Comparison of ENCODE assay signal across 22 mouse cellular contexts in genomic region chr7:96130763-96131162, GRCm38 (mm10). TPM values are rescaled to one million over a fixed set of nuclear protein-coding genes. Genes with fewer than 3 reads are reported as not detected.
DNase-seq lines count a peak whose midpoint lies in the region; ATAC-seq and TF ChIP-seq lines count a peak whose summit lies in the region.
"Had no signal": no experiment of that assay in that cellular context is flagged by ENCODE, and none has a peak within 500 bp of the region (broad histone marks: within the 10 kb centered on the region; RNA-seq: fewer than 3 reads in every experiment).

No protein-coding gene starts in this region.

- H3K9me3 ChIP-seq in hindbrain, embryonic 11.5 days (ENCODE audit: control insufficient read depth, low read length): no peaks in the 10 kb centered on the region

- no peaks in the 10 kb centered on the region for H3K4me1 ChIP-seq in hindbrain, embryonic 11.5 days (replicated peaks; ENCODE audit: control insufficient read depth, insufficient read depth, low read length)

- no peak overlapping the region for H3K9ac ChIP-seq in hindbrain, embryonic 11.5 days (ENCODE audit: low read depth, low read length)

- no peak for DNase-seq in frontal cortex, postnatal 14 days (ENCODE audit: low spot score in 2 of 2)
- DNase-seq in heart, adult 11 months: peak; percentile 25
- DNase-seq in heart, postnatal 4 days: no peak
- DNase-seq in left cerebral cortex, adult 2 months (ENCODE audit: extremely low spot score in 1 of 2, low spot score in 2 of 2): no peak
- DNase-seq in left cerebral cortex, adult 9 months (ENCODE audit: low spot score in 2 of 2): no peak
- peak; percentile 52 for DNase-seq in brain, adult 2 months (ENCODE audit: low read depth, low spot score)
- DNase-seq in hindbrain, embryonic 11.5 days (ENCODE audit: low spot score): no peak
- DNase-seq: adrenal gland, adult 2 months; adrenal gland, adult 8-10 months; adrenal gland, postnatal 10 days; adrenal gland, postnatal 14 days; adrenal gland, postnatal 25 days; adrenal gland, postnatal 36 days; B cell, adult 2 months; cerebellum, adult 11 months; cerebellum, adult 11-12 months; cerebellum, adult 18-20 months had no signal

- H3K27ac ChIP-seq in left cerebral cortex, adult 2 months: peak overlapping the region; percentile 32; the same call in 1 of the 2 replicates
- no peak overlapping the region for H3K27ac ChIP-seq in hindbrain, embryonic 11.5 days (ENCODE audit: low read depth, low read length)

- H3K4me3 ChIP-seq in left cerebral cortex, adult 2 months: no peak overlapping the region
- H3K4me3 ChIP-seq in hindbrain, embryonic 11.5 days (ENCODE audit: low read depth, low read length): no peak overlapping the region

- no peak overlapping the region for H3K4me2 ChIP-seq in hindbrain, embryonic 11.5 days (replicated peaks; ENCODE audit: low read depth, low read length)

- H3K36me3 ChIP-seq in hindbrain, embryonic 11.5 days (ENCODE audit: control insufficient read depth, insufficient read depth, low read length): no peaks in the 10 kb centered on the region
- H3K36me3 ChIP-seq: G1E had no signal

- no peak for TF ChIP-seq CTCF in left cerebral cortex, adult 2 months (IDR thresholded peaks at IDR 0.05)

- WGBS in hindbrain, embryonic 11.5 days: 44% methylated on average over 4 of the region's 4 CpGs

- intact Hi-C loops in left cerebral cortex, adult 2 months (cut with DNase I): no loop called here

- peak; percentile 88 for ATAC-seq in frontal cortex, adult (ENCODE audit: low TSS enrichment)
- ATAC-seq in hindbrain, embryonic 11.5 days (ENCODE audit: low FRiP score): no peak
- ATAC-seq: activated CD4-positive, CD25-positive, alpha-beta regulatory T cell, adult 4 months; CD4-positive, CD25-positive, alpha-beta regulatory T cell, adult 4 months; Patski had no signal

- H3K27me3 ChIP-seq in hindbrain, embryonic 11.5 days (ENCODE audit: control insufficient read depth, insufficient read depth, low read length): no peaks in the 10 kb centered on the region
- H3K27me3 ChIP-seq: Patski had no signal

RNA-seq across cellular contexts. Expression of gene Tenm4, which starts 40.3 kb away (rescaled TPM):
- total RNA-seq in heart, postnatal 4 days (2021): 1 to 10 TPM; 8.3 to 8.7 TPM
- total RNA-seq in left cerebral cortex, adult 2 months (2021): 100 to 1,000 TPM; 158 to 160 TPM
- 19.3 and 24.0 TPM in 2 replicates for polyA plus RNA-seq in hindbrain, embryonic 11.5 days (2014; fragmentation: Nextera tagmentation; extraction: Ambion mirVana)

Comparison
In these comparisons a context has a peak if more than half of its experiments do, and no peak if none do; other contexts are left out.
1. DNase-seq: peak in heart, adult 11 months (single experiment) and brain, adult 2 months (single experiment); none in frontal cortex, postnatal 14 days (0 of 2), heart, postnatal 4 days (single experiment), left cerebral cortex, adult 2 months (0 of 2), left cerebral cortex, adult 9 months (0 of 2) and hindbrain, embryonic 11.5 days (single experiment).
2. RNA of gene Tenm4, which starts 40.3 kb away (total RNA-seq): 158 to 160 TPM in left cerebral cortex, adult 2 months; 8.3 to 8.7 TPM in heart, postnatal 4 days; every median in the first group is over 10 times any median in the second.